Mouse (Mus musculus) frontal cortex, adult (tissue): ENCODE measurements around the gene Irak4.

Experiments
- ATAC-seq: cut with Nextera tagmentation; 2 replicates; pipeline ENCODE4 v1.9.2; 2017; ENCODE audit warnings: mild to moderate bottlenecking, moderate library complexity, mixed read lengths; ENCODE audit not compliant: low TSS enrichment

Irak4 gene

GRCm38 (mm10) chr15:94543409-94544051 is at the start of gene Irak4, which contains the start of gene Pus7l:
Irak4 (plus strand) TSS chr15:94543643.
Pus7l (minus strand) TSS chr15:94543547.
- ATAC-seq, result peak; percentile 97

GRCm38 (mm10) chr15:94494445-94494844 is 49.0 kb upstream of the Irak4 start:
- no peak for ATAC-seq

- no peak for ATAC-seq
Measured at GRCm38 (mm10) chr15:94495936-94496335, 47.5 kb upstream of the Irak4 start.

GRCm38 (mm10) chr15:94499260-94499659 is 44.2 kb upstream of the Irak4 start:
- ATAC-seq, result no peak

GRCm38 (mm10) chr15:94503451-94504215 is 39.8 kb upstream of the Irak4 start:
- ATAC-seq, result no peak

- no peak for ATAC-seq
Measured at GRCm38 (mm10) chr15:94517913-94518491, 25.4 kb upstream of the Irak4 start.

GRCm38 (mm10) chr15:94520205-94520900 is 23.1 kb upstream of the Irak4 start:
- ATAC-seq, result peak; percentile 76

- ATAC-seq, result no peak
Measured at GRCm38 (mm10) chr15:94520959-94521358, 22.5 kb upstream of the Irak4 start.

- no peak for ATAC-seq
Measured at GRCm38 (mm10) chr15:94523251-94523650, 20.2 kb upstream of the Irak4 start.

GRCm38 (mm10) chr15:94524956-94525355 is 18.5 kb upstream of the Irak4 start:
- no peak for ATAC-seq

GRCm38 (mm10) chr15:94530519-94530918 is 12.9 kb upstream of the Irak4 start:
- ATAC-seq, result no peak

- ATAC-seq, result no peak
Measured at GRCm38 (mm10) chr15:94532306-94532705, 11.1 kb upstream of the Irak4 start.

- peak; percentile 31; the same call in 1 of the 2 replicates for ATAC-seq
Measured at GRCm38 (mm10) chr15:94532956-94533355, 10.5 kb upstream of the Irak4 start.

- no peak for ATAC-seq
Measured at GRCm38 (mm10) chr15:94535521-94535920, 7.9 kb upstream of the Irak4 start.

- ATAC-seq, result no peak
Measured at GRCm38 (mm10) chr15:94539296-94539695, 4.1 kb upstream of the Irak4 start.

GRCm38 (mm10) chr15:94542567-94543408 is 655 bp upstream of the Irak4 start:
- ATAC-seq, result peak; percentile 82

- ATAC-seq, result no peak
Measured at GRCm38 (mm10) chr15:94544052-94544636, 701 bp downstream of the Irak4 start.

- no peak for ATAC-seq
Measured at GRCm38 (mm10) chr15:94544844-94545243, 1.4 kb downstream of the Irak4 start.

- no peak for ATAC-seq
Measured at GRCm38 (mm10) chr15:94553536-94553935, 10.1 kb downstream of the Irak4 start.

- peak; percentile 95 for ATAC-seq
Measured at GRCm38 (mm10) chr15:94557442-94557841, 14.0 kb downstream of the Irak4 start.
